Mouse (Mus musculus) kidney, embryonic 14.5 days (tissue): ENCODE data around the gene Bpifc. TPM values are rescaled to one million over a fixed set of nuclear protein-coding genes. Genes with fewer than 3 reads are reported as not detected.
A peak's percentile ranks its signal among the peaks of the same experiment; 100 is the strongest.

Experiments
- ATAC-seq: fragments of 200-750 bp; cut with Nextera tagmentation; 2 replicates; pipeline ENCODE4 v1.8.0; 2017; ENCODE audit warnings: moderate number of reproducible peaks, mild to moderate bottlenecking, moderate TSS enrichment, moderate library complexity; ENCODE audit not compliant: low FRiP score, low TSS enrichment
- H3K27ac ChIP-seq: fragments of 300-500 bp; sonication (generic); 2 replicates; pipeline ENCODE4 v1.5.1; 2014; ENCODE audit warnings: low read depth, mild to moderate bottlenecking, low read length, moderate library complexity, mixed read lengths
- H3K27me3 ChIP-seq: fragments of 300-500 bp; sonication (generic); 2 replicates; pipeline ENCODE4 v1.6.1; 2014; ENCODE audit warnings: mild to moderate bottlenecking, low read length; ENCODE audit not compliant: control insufficient read depth, insufficient read depth
- H3K36me3 ChIP-seq: fragments of 300-500 bp; sonication (generic); 2 replicates; pipeline ENCODE4 v1.6.1; 2014; ENCODE audit warnings: low read length, mixed read lengths; ENCODE audit not compliant: control insufficient read depth, insufficient read depth
- H3K4me1 ChIP-seq: fragments of 300-500 bp; sonication (generic); 2 replicates; pipeline ENCODE4 v1.6.1; 2014; ENCODE audit warnings: low read length, mixed read lengths; ENCODE audit not compliant: control insufficient read depth, insufficient read depth
- H3K4me2 ChIP-seq: fragments of 300-500 bp; sonication (generic); replicated peaks from 2 replicates; pipeline ENCODE4 v1.6.1; 2014; ENCODE audit warnings: low read depth, mild to moderate bottlenecking, low read length
- H3K4me3 ChIP-seq: fragments of 300-500 bp; sonication (generic); 2 replicates; pipeline ENCODE4 v1.5.1; 2014; ENCODE audit warnings: mild to moderate bottlenecking, low read length
- H3K9ac ChIP-seq: fragments of 300-500 bp; sonication (generic); 2 replicates; pipeline ENCODE4 v1.6.1; 2014; ENCODE audit warnings: low read depth, mild to moderate bottlenecking, low read length, moderate library complexity
- H3K9me3 ChIP-seq: fragments of 300-500 bp; sonication (generic); 2 replicates; pipeline ENCODE4 v1.6.1; 2016; ENCODE audit warnings: low read length; ENCODE audit not compliant: control insufficient read depth
- WGBS: fragments of 180-500 bp; shearing (Covaris S2); extraction: QIAGEN DNeasy Blood & Tissue Kit; methylation state at CpG from one replicate; pipeline ENCODE4 v1.1.7; 2014; 5-methylcytosine and 5-hydroxymethylcytosine counted together
- polyA plus RNA-seq: library from polyadenylated mRNA; unstranded; fragments of >200 nt; fragmentation: Nextera tagmentation; extraction: Ambion mirVana; gene quantifications from 2 replicates; pipeline ENCODE4 v1.2.1, GENCODE M21; 2014

The Bpifc gene
- polyA plus RNA-seq, 1 experiment from 2014 or later: 0.30 TPM

GRCm38 (mm10) chr10:86022474-86022816, 10.8 kb upstream of the Bpifc start:
- Histone ChIP-seq H3K27me3 (0 out of 2 replicates have a peak, but pooled peaks cover 3% of the 10 kb centered on the region), H3K9me3 (no peaks in the 10 kb centered on the region), H3K4me3 (peak overlapping the region; percentile 93), H3K4me1 (peaks cover 4% of the 10 kb centered on the region; the same call in 1 of the 2 replicates), H3K4me2 (peak overlapping the region; percentile 60), H3K27ac (peak overlapping the region; percentile 88), H3K36me3 (no peaks in the 10 kb centered on the region; the same call in 1 of the 2 replicates), H3K9ac (peak overlapping the region; percentile 82)
- WGBS: 3% methylated on average over 6 of the region's 6 CpGs
- ATAC-seq: no peak

DNA sequence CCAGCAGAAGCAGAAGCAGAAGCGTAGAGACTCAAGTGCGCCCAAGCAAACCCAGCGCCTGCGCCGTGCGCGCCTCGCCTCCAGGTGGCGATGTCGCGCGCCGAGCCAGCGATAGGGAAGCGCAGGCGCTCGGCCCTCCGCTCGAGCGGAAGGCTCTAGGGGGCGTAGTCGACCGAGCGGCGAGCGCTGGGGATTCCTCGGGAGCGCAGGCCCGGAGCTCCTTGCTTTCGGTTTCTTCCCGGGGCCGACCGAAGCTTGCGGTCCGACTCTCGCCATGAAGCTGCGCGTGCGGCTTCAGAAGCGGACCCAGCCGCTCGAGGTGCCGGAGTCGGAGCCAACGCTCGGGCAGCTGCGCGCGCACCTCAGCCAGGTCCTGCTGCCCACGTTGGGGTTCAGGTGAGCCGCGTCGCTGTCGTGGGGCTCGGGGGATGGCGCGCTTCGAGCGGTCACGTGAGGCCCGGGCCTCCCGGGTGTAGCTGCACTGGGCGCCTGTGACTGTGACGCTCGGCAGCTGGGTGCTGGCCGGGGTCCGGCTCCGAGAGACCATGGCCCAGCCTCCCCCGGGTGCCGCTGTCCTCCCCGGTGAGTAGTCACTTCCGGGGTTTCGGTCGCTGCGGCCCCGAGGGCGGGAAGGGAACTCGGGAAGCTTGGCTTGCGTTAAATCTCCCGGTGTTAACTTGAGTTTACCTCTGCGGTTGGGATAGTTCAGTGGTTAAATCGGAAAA, 10.2 kb upstream of the Bpifc start, which contains the start of gene Fbxo7:
Fbxo7 (plus strand) TSS at position 224 of the 725 bp plus-strand sequence.
- ATAC-seq: peak; percentile 96
- H3K9me3 ChIP-seq: no peaks in the 10 kb centered on the region
- peak within 1 kb of the TSS; percentile 93 for H3K4me3 ChIP-seq
- WGBS: under 1% methylated on average over 82 of the region's 82 CpGs
- H3K9ac ChIP-seq: peak within 1 kb of the TSS; percentile 82
- peaks cover 4% of the 10 kb centered on the region; the same call in 1 of the 2 replicates for H3K4me1 ChIP-seq
- peak within 1 kb of the TSS; percentile 88 for H3K27ac ChIP-seq
- H3K27me3 ChIP-seq: 0 out of 2 replicates have a peak, but pooled peaks cover 3% of the 10 kb centered on the region
- H3K4me2 ChIP-seq: peak within 1 kb of the TSS; percentile 60
- H3K36me3 ChIP-seq: no peaks in the 10 kb centered on the region; the same call in 1 of the 2 replicates

DNA sequence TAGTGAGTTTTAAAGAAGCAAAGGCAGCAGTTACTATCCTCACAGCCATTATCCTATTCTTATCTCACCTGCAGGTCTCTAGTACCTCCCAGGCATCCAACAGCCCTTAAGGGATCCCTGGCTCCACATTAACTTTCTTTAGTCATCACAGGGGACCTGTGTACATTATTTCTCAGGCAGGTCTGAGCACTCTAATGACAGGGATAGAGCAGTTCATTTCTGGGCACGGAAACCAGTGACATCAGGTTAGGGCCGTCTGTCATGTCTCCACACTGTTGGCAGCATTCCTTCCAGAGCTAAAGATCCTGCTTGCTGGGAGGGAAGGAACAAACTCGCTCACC, 9.7 kb upstream of the Bpifc start:
- no peak overlapping the region for H3K27ac ChIP-seq
- H3K9ac ChIP-seq: peak overlapping the region; percentile 82
- ATAC-seq: no peak
- 0 out of 2 replicates have a peak, but pooled peaks cover 3% of the 10 kb centered on the region for H3K27me3 ChIP-seq
- H3K9me3 ChIP-seq: no peaks in the 10 kb centered on the region
- H3K36me3 ChIP-seq: no peaks in the 10 kb centered on the region; the same call in 1 of the 2 replicates
- peaks cover 4% of the 10 kb centered on the region; the same call in 1 of the 2 replicates for H3K4me1 ChIP-seq
- WGBS: 0% methylated on average over 3 of the region's 3 CpGs
- peak overlapping the region; percentile 93 for H3K4me3 ChIP-seq
- peak overlapping the region; percentile 60 for H3K4me2 ChIP-seq

GRCm38 (mm10) chr10:86018813-86019212, 7.1 kb upstream of the Bpifc start:
- Histone ChIP-seq H3K36me3 (no peaks in the 10 kb centered on the region), H3K4me1 (peaks cover 4% of the 10 kb centered on the region; the same call in 1 of the 2 replicates), H3K27ac (no peak overlapping the region), H3K9me3 (no peaks in the 10 kb centered on the region), H3K4me2 (no peak overlapping the region), H3K9ac (no peak overlapping the region), H3K27me3 (0 out of 2 replicates have a peak, but pooled peaks cover 9% of the 10 kb centered on the region), H3K4me3 (no peak overlapping the region)
- WGBS: 45% methylated on average over 5 of the region's 5 CpGs
- no peak for ATAC-seq

GRCm38 (mm10) chr10:86017781-86018180, 6.1 kb upstream of the Bpifc start:
- H3K9ac ChIP-seq: no peak overlapping the region
- H3K9me3 ChIP-seq: no peaks in the 10 kb centered on the region
- 0 out of 2 replicates have a peak, but pooled peaks cover 9% of the 10 kb centered on the region for H3K27me3 ChIP-seq
- no peak for ATAC-seq
- WGBS: 91% methylated on average over 7 of the region's 7 CpGs
- H3K4me3 ChIP-seq: no peak overlapping the region
- H3K4me1 ChIP-seq: peaks cover 2% of the 10 kb centered on the region; the same call in 1 of the 2 replicates
- H3K4me2 ChIP-seq: no peak overlapping the region
- H3K36me3 ChIP-seq: no peaks in the 10 kb centered on the region
- no peak overlapping the region for H3K27ac ChIP-seq

- Histone ChIP-seq H3K4me3 (no peak overlapping the region), H3K9ac (no peak overlapping the region), H3K36me3 (no peaks in the 10 kb centered on the region), H3K27me3 (0 out of 2 replicates have a peak, but pooled peaks cover 13% of the 10 kb centered on the region), H3K4me1 (no peaks in the 10 kb centered on the region), H3K9me3 (no peaks in the 10 kb centered on the region), H3K27ac (no peak overlapping the region), H3K4me2 (no peak overlapping the region)
- WGBS: 77% methylated on average over 2 of the region's 2 CpGs
- no peak for ATAC-seq
These were observed 523 bp downstream of the Bpifc start for GRCm38 (mm10) chr10:86011172-86011571.

DNA sequence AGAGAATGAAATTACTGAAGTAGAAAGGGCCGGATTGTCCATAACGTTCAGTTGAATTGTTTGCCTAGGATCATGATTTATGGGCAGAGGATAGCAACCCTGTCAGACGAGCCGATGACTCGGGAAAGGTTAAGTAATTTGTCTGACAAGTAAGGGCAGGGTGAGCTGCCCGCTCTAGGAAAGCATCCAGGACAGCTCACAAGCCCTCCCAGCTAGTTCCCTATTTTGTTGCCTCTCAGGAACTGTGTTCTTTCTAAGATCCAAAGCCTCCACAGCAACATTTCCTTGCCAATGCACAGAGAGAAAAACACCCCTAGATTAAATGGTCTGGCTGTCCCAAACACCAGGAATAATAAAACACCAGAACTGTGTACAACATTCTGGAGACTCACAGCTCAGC, 1.1 kb downstream of the Bpifc start:
- ATAC-seq: no peak

GRCm38 (mm10) chr10:86009688-86010087, 2.0 kb downstream of the Bpifc start:
- Histone ChIP-seq H3K9ac (no peak overlapping the region), H3K27ac (no peak overlapping the region), H3K4me1 (no peaks in the 10 kb centered on the region), H3K27me3 (0 out of 2 replicates have a peak, but pooled peaks cover 11% of the 10 kb centered on the region), H3K9me3 (no peaks in the 10 kb centered on the region), H3K4me3 (no peak overlapping the region), H3K4me2 (no peak overlapping the region), H3K36me3 (no peaks in the 10 kb centered on the region)
- no peak for ATAC-seq
- whole genome bisulfite sequencing: 93% methylated on average over 2 of the region's 2 CpGs

More for the DNA sequence above, 1.1 kb downstream of the Bpifc start:
- Histone ChIP-seq H3K4me1 (no peaks in the 10 kb centered on the region), H3K9me3 (no peaks in the 10 kb centered on the region), H3K36me3 (no peaks in the 10 kb centered on the region), H3K27me3 (0 out of 2 replicates have a peak, but pooled peaks cover 13% of the 10 kb centered on the region), H3K4me2 (no peak overlapping the region), H3K9ac (no peak overlapping the region), H3K4me3 (no peak overlapping the region), H3K27ac (no peak overlapping the region)
- WGBS: 7% methylated on average over 6 of the region's 6 CpGs

DNA sequence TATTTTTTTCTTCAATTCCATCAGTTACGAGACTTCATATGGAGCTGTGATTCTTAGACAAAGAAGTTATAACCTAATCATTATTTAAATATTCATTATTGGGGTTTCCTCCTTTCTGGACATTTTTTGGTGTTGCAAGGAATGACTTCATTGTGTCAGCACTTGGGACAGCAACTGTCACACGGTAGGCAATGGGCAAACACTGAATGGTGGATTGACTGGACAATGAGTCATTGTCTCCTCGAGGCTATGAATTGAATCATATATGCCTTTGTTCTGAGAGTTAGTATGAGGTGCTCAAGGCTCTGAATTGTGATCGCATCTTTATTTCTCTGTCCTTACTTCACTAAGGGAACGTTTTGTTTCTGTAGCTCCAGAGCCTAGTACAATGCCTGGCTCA, 5.2 kb downstream of the Bpifc start:
- H3K9ac ChIP-seq: no peak overlapping the region
- no peaks in the 10 kb centered on the region for H3K36me3 ChIP-seq
- no peak overlapping the region for H3K4me3 ChIP-seq
- H3K9me3 ChIP-seq: no peaks in the 10 kb centered on the region
- H3K27me3 ChIP-seq: 0 out of 2 replicates have a peak, but pooled peaks cover 6% of the 10 kb centered on the region
- 83% methylated on average over 5 of the region's 5 CpGs for WGBS
- no peak overlapping the region for H3K4me2 ChIP-seq
- ATAC-seq: no peak
- H3K4me1 ChIP-seq: no peaks in the 10 kb centered on the region
- no peak overlapping the region for H3K27ac ChIP-seq
